In the genomic region with DNA sequence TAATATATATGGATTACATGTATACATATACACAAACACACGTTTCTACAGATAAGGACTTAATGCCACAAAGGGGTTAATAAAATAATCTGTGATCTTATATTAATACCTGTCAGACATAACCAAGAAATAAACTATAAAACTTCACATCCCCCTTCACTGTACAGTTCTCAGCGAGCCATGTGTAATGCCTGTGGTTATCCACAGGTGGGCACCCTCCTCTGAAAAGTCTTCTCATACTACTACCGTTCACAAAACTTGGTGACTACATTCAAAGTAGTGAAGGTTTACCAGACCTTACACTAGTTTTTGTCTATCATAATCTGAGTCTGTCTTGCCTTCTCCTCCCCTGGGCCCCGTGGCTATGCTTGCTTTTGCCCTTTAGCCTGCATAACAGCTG, we compare ENCODE assay signal across 11 mouse cellular contexts.
A peak's percentile ranks its signal among the peaks of the same experiment; 100 is the strongest.
DNase-seq lines count a peak whose midpoint lies in the region; ATAC-seq and TF ChIP-seq lines count a peak whose summit lies in the region.
"Had no signal": no experiment of that assay in that cellular context is flagged by ENCODE, and none has a peak within 500 bp of the region (broad histone marks: within the 10 kb centered on the region; RNA-seq: fewer than 3 reads in every experiment).

No protein-coding gene starts in this region.

- WGBS in heart, postnatal 0 days: 32% methylated on average over 4 of the region's 4 CpGs
- 69% methylated on average over 4 of the region's 4 CpGs for WGBS in neural tube, embryonic 12.5 days
- 64% methylated on average over 4 of the region's 4 CpGs for WGBS in neural tube, embryonic 15.5 days
- WGBS in stomach, postnatal 0 days: 46% methylated on average over 4 of the region's 4 CpGs

- H3K9me3 ChIP-seq in heart, postnatal 0 days (replicated peaks; ENCODE audit: control insufficient read depth, low read length): no peaks in the 10 kb centered on the region
- H3K9me3 ChIP-seq in neural tube, embryonic 12.5 days: no peaks in the 10 kb centered on the region
- H3K9me3 ChIP-seq in neural tube, embryonic 15.5 days (replicated peaks): no peaks in the 10 kb centered on the region
- H3K9me3 ChIP-seq in stomach, postnatal 0 days (ENCODE audit: control insufficient read depth, low read length): no peaks in the 10 kb centered on the region

- H3K27me3 ChIP-seq in heart, postnatal 0 days (ENCODE audit: control insufficient read depth, insufficient read depth, low read length): no peaks in the 10 kb centered on the region
- no peaks in the 10 kb centered on the region for H3K27me3 ChIP-seq in neural tube, embryonic 12.5 days (replicated peaks)
- no peaks in the 10 kb centered on the region for H3K27me3 ChIP-seq in neural tube, embryonic 15.5 days (replicated peaks)
- H3K27me3 ChIP-seq in stomach, postnatal 0 days (ENCODE audit: control insufficient read depth, insufficient read depth, low read length): no peaks in the 10 kb centered on the region
- H3K27me3 ChIP-seq: megakaryocyte, embryonic 14.5 days had no signal

- TF ChIP-seq CTCF in heart, postnatal 0 days (IDR thresholded peaks at IDR 0.05; ENCODE audit: low read depth): peak; percentile 56
- TF ChIP-seq CTCF in stomach, postnatal 0 days (IDR thresholded peaks at IDR 0.05; ENCODE audit: low read depth): peak; percentile 69

- DNase-seq in heart, postnatal 0 days (ENCODE audit: low spot score): peak; percentile 14
- DNase-seq in heart, adult 18-20 months: no peak
- no peak for DNase-seq in stomach, postnatal 0 days (ENCODE audit: low spot score)
- no peak for DNase-seq in cerebellum, adult 11-12 months
- no peak for DNase-seq in frontal cortex, adult 2 months (ENCODE audit: extremely low spot score in 1 of 2, low spot score in 1 of 2)
- DNase-seq: right cerebral cortex, postnatal 4 days; thymus, postnatal 36 days had no signal

- no peak overlapping the region for H3K27ac ChIP-seq in heart, postnatal 0 days (ENCODE audit: low read depth)
- no peak overlapping the region for H3K27ac ChIP-seq in neural tube, embryonic 12.5 days
- no peak overlapping the region for H3K27ac ChIP-seq in neural tube, embryonic 15.5 days (replicated peaks)
- no peak overlapping the region for H3K27ac ChIP-seq in stomach, postnatal 0 days (replicated peaks)

- no peak overlapping the region for H3K4me2 ChIP-seq in heart, postnatal 0 days (ENCODE audit: low read depth, low read length)
- H3K4me2 ChIP-seq in neural tube, embryonic 12.5 days (replicated peaks): no peak overlapping the region
- no peak overlapping the region for H3K4me2 ChIP-seq in neural tube, embryonic 15.5 days
- H3K4me2 ChIP-seq in stomach, postnatal 0 days (replicated peaks; ENCODE audit: low read depth): no peak overlapping the region

- ATAC-seq in heart, postnatal 0 days (ENCODE audit: insufficient read depth, low read depth): no peak
- ATAC-seq in neural tube, embryonic 12.5 days (ENCODE audit: low FRiP score, low read depth): peak; percentile 41; the same call in 1 of the 2 replicates
- ATAC-seq in neural tube, embryonic 15.5 days (ENCODE audit: low FRiP score): no peak
- ATAC-seq in hematopoietic stem cell, adult 5-6 weeks (replicated peaks in 1 of 2; ENCODE audit: insufficient read depth in 1 of 2, low FRiP score in 2 of 2, low TSS enrichment in 1 of 2, low read depth in 1 of 2, poor library complexity in 2 of 2, severe bottlenecking in 2 of 2): peak; percentile 65 to 77; a peak in 3 of 4 replicates
- no peak for ATAC-seq in stomach, postnatal 0 days (ENCODE audit: low FRiP score, low TSS enrichment)

- TF ChIP-seq EP300 in heart, postnatal 0 days (IDR thresholded peaks at IDR 0.05; ENCODE audit: low read depth): no peak
- TF ChIP-seq EP300 in stomach, postnatal 0 days (optimal IDR thresholded peaks at IDR 0.05): no peak

- no peak overlapping the region for H3K9ac ChIP-seq in heart, postnatal 0 days (replicated peaks; ENCODE audit: low read depth, low read length)
- no peak overlapping the region for H3K9ac ChIP-seq in neural tube, embryonic 12.5 days
- no peak overlapping the region for H3K9ac ChIP-seq in neural tube, embryonic 15.5 days (replicated peaks)
- H3K9ac ChIP-seq in stomach, postnatal 0 days (ENCODE audit: low read length): no peak overlapping the region

- H3K4me3 ChIP-seq in heart, postnatal 0 days (ENCODE audit: low read depth, low read length): no peak overlapping the region
- H3K4me3 ChIP-seq in neural tube, embryonic 12.5 days: no peak overlapping the region
- no peak overlapping the region for H3K4me3 ChIP-seq in neural tube, embryonic 15.5 days (replicated peaks)
- no peak overlapping the region for H3K4me3 ChIP-seq in stomach, postnatal 0 days (ENCODE audit: low read depth, low read length)
- H3K4me3 ChIP-seq: megakaryocyte, embryonic 14.5 days had no signal

- no peaks in the 10 kb centered on the region for H3K36me3 ChIP-seq in heart, postnatal 0 days (replicated peaks; ENCODE audit: control insufficient read depth, insufficient read depth, low read length)
- H3K36me3 ChIP-seq in neural tube, embryonic 12.5 days: no peaks in the 10 kb centered on the region; the same call in 1 of the 2 replicates
- H3K36me3 ChIP-seq in neural tube, embryonic 15.5 days: no peaks in the 10 kb centered on the region
- H3K36me3 ChIP-seq in stomach, postnatal 0 days (ENCODE audit: control insufficient read depth, insufficient read depth, low read length): no peaks in the 10 kb centered on the region

- H3K4me1 ChIP-seq in heart, postnatal 0 days (ENCODE audit: control insufficient read depth, insufficient read depth): no peaks in the 10 kb centered on the region
- H3K4me1 ChIP-seq in neural tube, embryonic 12.5 days: no peaks in the 10 kb centered on the region
- no peaks in the 10 kb centered on the region for H3K4me1 ChIP-seq in neural tube, embryonic 15.5 days
- H3K4me1 ChIP-seq in stomach, postnatal 0 days (replicated peaks; ENCODE audit: control insufficient read depth, insufficient read depth): no peaks in the 10 kb centered on the region
- H3K4me1 ChIP-seq: megakaryocyte, embryonic 14.5 days had no signal

Comparison
In these comparisons a context has a peak if more than half of its experiments do, and no peak if none do; other contexts are left out.
1. ATAC-seq: peak in neural tube, embryonic 12.5 days (single experiment) and hematopoietic stem cell, adult 5-6 weeks (2 of 2); none in heart, postnatal 0 days (single experiment), neural tube, embryonic 15.5 days (single experiment) and stomach, postnatal 0 days (single experiment).